Mouse (Mus musculus) midbrain, embryonic 14.5 days (tissue): Measurements from ENCODE around the gene Eps8. TPM values are rescaled to one million over a fixed set of nuclear protein-coding genes. Genes with fewer than 3 reads are reported as not detected.
A peak's percentile ranks its signal among the peaks of the same experiment; 100 is the strongest.

Source experiments
- ATAC-seq: fragments of 200-750 bp; cut with Nextera tagmentation; 2 replicates; pipeline ENCODE4 v1.8.0; 2017; ENCODE audit warnings: moderate number of reproducible peaks, moderate library complexity; ENCODE audit not compliant: low FRiP score, low TSS enrichment
- DNase-seq: peaks from one replicate; pipeline ENCODE4 v3.0.0-alpha.2; 2015
- H3K27ac ChIP-seq: fragments of 300-500 bp; sonication (generic); replicated peaks from 2 replicates; pipeline ENCODE4 v1.5.1; 2014; ENCODE audit warnings: mild to moderate bottlenecking, low read depth, low read length, moderate library complexity
- H3K27me3 ChIP-seq: fragments of 300-500 bp; sonication (generic); 2 replicates; pipeline ENCODE4 v1.6.1; 2014; ENCODE audit warnings: low read length, control low read depth, mixed read lengths; ENCODE audit not compliant: control insufficient read depth, insufficient read depth
- H3K36me3 ChIP-seq: fragments of 300-500 bp; sonication (generic); 2 replicates; pipeline ENCODE4 v1.6.1; 2014; ENCODE audit warnings: low read length, control low read depth; ENCODE audit not compliant: control insufficient read depth, insufficient read depth
- H3K4me1 ChIP-seq: fragments of 300-500 bp; sonication (generic); 2 replicates; pipeline ENCODE4 v1.6.1; 2014; ENCODE audit warnings: mild to moderate bottlenecking, antibody characterized with exemption, low read length, control low read depth; ENCODE audit not compliant: control insufficient read depth, insufficient read depth
- H3K4me2 ChIP-seq: fragments of 300-500 bp; sonication (generic); 2 replicates; pipeline ENCODE4 v1.6.1; 2014; ENCODE audit warnings: mild to moderate bottlenecking, low read length, moderate library complexity
- H3K4me3 ChIP-seq: fragments of 300-500 bp; sonication (generic); replicated peaks from 2 replicates; pipeline ENCODE4 v1.5.1; 2014; ENCODE audit warnings: low read depth, low read length
- H3K9ac ChIP-seq: fragments of 300-500 bp; sonication (generic); replicated peaks from 2 replicates; pipeline ENCODE4 v1.6.1; 2014; ENCODE audit warnings: mild to moderate bottlenecking, low read length, moderate library complexity
- H3K9me3 ChIP-seq: fragments of 300-500 bp; sonication (generic); 2 replicates; pipeline ENCODE4 v1.6.1; 2016; ENCODE audit warnings: low read length, control low read depth, mixed read lengths; ENCODE audit not compliant: control insufficient read depth
- WGBS: fragments of 180-500 bp; shearing (Covaris S2); extraction: QIAGEN DNeasy Blood & Tissue Kit; methylation state at CpG from one replicate; pipeline ENCODE4 v1.1.7; 2014; 5-methylcytosine and 5-hydroxymethylcytosine counted together
- polyA plus RNA-seq: library from polyadenylated mRNA; unstranded; fragments of >200 nt; fragmentation: Nextera tagmentation; extraction: Ambion mirVana; gene quantifications from 2 replicates; pipeline ENCODE4 v1.2.1, GENCODE M21; 2014

Gene Eps8
- polyA plus RNA-seq, 1 experiment from 2014 or later: 19.2 TPM

DNA sequence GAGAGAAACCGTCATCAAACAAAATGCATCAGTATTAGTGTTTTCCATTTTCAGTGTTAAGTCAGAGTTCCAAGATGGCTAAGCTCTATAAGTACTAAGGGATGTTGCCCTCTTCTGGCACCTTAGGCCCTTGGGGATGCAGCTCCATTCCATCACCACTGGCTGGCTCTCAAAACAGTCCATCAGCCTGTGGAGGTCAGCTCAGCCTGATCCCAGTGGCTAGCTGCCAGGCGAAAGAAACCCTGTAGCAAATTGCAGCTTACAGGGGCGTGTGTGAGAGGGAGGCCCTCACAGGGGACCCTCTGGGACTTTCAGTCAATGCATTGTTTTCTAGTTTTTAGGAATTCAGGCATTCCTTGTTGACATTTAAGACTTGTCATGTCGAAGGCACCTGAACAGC, 40.8 kb downstream of the Eps8 start:
- H3K4me2 ChIP-seq: no peak overlapping the region
- no peak overlapping the region for H3K4me3 ChIP-seq
- 44% methylated on average over 4 of the region's 4 CpGs for WGBS
- H3K9me3 ChIP-seq: no peaks in the 10 kb centered on the region
- H3K9ac ChIP-seq: no peak overlapping the region
- H3K36me3 ChIP-seq: no peaks in the 10 kb centered on the region
- H3K4me1 ChIP-seq: 0 out of 2 replicates have a peak, but pooled peaks cover 2% of the 10 kb centered on the region
- ATAC-seq: no peak
- H3K27ac ChIP-seq: no peak overlapping the region
- DNase-seq: peak; percentile 44
- no peaks in the 10 kb centered on the region for H3K27me3 ChIP-seq

DNA sequence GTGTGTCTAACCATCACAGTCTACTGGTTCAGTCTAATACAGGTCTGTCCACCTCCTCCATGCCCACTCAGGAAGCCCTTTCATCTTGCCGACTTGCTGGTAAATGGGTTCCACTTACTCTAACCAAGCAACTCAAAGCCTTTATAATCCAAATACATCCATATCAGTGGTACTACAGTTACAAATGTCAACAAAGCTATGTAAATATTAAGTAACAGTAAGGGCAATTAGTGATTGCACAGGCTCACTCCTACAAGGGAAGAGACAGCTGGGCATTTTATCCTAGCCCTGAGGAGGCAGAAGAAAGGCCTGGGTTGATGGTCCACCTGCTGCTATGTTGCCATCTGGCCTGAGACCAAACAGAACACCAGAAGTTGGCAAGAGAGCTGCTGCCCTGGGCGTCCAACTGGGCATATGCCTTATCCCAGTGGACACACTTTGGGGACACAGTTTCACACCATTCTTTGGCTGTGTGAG, 42.6 kb downstream of the Eps8 start:
- Histone ChIP-seq H3K9me3 (no peaks in the 10 kb centered on the region), H3K4me3 (no peak overlapping the region), H3K27me3 (no peaks in the 10 kb centered on the region), H3K36me3 (no peaks in the 10 kb centered on the region), H3K4me2 (no peak overlapping the region), H3K4me1 (0 out of 2 replicates have a peak, but pooled peaks cover 2% of the 10 kb centered on the region), H3K27ac (no peak overlapping the region), H3K9ac (no peak overlapping the region)
- DNase-seq (no peak), ATAC-seq (no peak)
- WGBS: 77% methylated on average over 2 of the region's 2 CpGs

DNA sequence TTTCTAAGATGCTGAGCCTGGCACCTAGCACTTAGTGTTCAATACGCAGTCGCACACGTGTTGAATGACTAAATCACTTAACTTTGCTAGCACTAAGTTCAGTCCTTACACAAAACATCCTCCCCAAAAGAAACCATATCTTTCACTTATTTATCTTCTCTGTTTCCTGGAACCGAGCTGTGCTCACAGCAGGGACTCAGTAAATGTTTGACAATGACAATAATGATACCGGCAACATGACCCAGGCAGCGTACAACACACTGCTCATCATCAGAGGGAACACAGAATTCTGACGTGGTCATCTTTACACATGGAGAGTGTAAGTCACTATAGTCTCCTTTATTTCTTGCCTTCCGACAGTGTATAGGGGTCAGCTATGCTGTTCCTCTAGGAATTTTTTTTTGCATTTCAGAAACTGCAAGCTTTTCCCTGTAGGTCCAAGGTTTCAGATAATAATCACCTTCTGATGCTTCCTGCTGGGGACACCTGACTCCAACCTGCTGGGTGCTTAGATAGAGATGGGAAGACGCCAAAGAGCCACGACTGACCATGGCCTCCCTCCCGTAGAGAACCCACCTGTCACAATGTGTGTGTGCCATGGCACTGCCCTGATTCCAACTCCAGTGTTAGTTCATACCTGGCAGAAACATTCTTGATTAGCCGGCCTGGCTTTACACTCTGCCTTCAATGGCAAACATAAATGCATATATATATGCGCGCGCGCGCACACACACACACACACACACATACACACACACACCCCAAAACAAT, 46.3 kb downstream of the Eps8 start:
- Histone ChIP-seq H3K27me3 (no peaks in the 10 kb centered on the region), H3K36me3 (no peaks in the 10 kb centered on the region), H3K4me2 (no peak overlapping the region), H3K9ac (no peak overlapping the region), H3K9me3 (no peaks in the 10 kb centered on the region), H3K27ac (no peak overlapping the region), H3K4me1 (no peaks in the 10 kb centered on the region), H3K4me3 (no peak overlapping the region)
- 94% methylated on average over 17 of the region's 17 CpGs for WGBS
- DNase-seq (no peak), ATAC-seq (no peak)

DNA sequence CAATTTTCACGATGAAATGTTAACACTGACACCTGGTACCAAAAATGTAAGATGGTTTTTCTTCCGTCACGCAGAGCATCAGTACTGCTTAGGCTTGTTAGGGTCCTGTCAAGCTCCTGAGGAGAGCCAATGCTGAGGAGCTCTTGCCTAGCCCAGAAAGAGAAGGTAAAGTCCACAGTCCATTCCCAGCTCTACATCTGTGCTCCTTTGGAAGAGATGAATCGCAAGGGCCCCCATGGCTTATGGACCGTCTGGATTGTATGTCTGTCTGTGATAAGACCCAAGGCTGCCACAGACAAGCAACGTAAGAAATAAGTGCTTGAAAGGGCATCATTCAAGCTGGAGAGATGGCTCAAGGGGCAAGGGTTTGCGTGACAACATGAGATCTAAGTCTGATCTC, 48.1 kb downstream of the Eps8 start:
- H3K27me3 ChIP-seq: no peaks in the 10 kb centered on the region
- DNase-seq (no peak), ATAC-seq (no peak)
- no peaks in the 10 kb centered on the region for H3K36me3 ChIP-seq
- no peak overlapping the region for H3K27ac ChIP-seq
- H3K9me3 ChIP-seq: no peaks in the 10 kb centered on the region
- no peak overlapping the region for H3K9ac ChIP-seq
- no peak overlapping the region for H3K4me3 ChIP-seq
- 93% methylated on average over 7 of the region's 7 CpGs for WGBS
- H3K4me2 ChIP-seq: no peak overlapping the region
- no peaks in the 10 kb centered on the region for H3K4me1 ChIP-seq

DNA sequence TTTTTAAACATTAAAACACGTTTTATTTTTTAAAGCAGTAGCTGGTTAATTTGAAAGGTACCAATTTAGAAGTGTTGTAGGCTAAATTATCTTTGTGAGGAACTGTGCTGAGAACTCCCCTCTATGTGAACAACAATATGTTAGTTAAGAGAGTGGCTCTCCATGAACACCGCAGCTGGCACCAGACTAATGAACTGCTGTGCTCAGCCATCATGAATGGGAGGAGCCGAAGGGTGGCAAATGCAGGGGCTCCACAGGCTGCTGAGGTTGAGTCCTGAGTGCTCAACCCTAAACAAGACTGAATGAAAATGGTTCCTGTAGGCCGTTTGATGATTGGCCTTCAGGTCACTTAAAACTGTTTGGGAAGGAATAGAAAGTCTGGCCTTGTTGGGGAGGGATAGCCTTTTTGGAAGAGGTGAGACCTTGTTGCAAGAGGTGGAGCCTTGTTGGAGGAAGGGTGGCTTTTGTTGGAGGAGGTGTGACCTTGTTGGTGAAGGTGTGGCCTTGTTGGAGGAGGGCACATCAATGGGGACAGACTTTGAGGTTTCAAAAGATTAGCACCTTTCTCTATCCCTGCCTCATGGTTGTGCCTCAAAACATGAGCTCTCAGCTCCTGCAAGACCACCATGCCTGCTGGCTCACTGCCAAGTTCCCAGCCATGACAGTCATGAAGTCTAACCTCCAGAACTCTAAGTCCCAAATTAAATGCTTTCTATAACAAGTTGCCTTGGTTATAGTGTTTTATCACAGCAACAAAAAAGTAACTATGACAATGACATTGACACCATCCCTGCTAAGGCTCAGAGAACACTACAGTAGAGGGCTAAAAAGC, 50.0 kb downstream of the Eps8 start:
- H3K4me3 ChIP-seq: no peak overlapping the region
- H3K9me3 ChIP-seq: no peaks in the 10 kb centered on the region
- H3K4me2 ChIP-seq: no peak overlapping the region
- 89% methylated on average over 4 of the region's 4 CpGs for WGBS
- no peak for ATAC-seq
- H3K9ac ChIP-seq: no peak overlapping the region
- no peaks in the 10 kb centered on the region for H3K27me3 ChIP-seq
- H3K27ac ChIP-seq: no peak overlapping the region
- no peaks in the 10 kb centered on the region for H3K36me3 ChIP-seq
- no peaks in the 10 kb centered on the region for H3K4me1 ChIP-seq
- peak; percentile 31 for DNase-seq

DNA sequence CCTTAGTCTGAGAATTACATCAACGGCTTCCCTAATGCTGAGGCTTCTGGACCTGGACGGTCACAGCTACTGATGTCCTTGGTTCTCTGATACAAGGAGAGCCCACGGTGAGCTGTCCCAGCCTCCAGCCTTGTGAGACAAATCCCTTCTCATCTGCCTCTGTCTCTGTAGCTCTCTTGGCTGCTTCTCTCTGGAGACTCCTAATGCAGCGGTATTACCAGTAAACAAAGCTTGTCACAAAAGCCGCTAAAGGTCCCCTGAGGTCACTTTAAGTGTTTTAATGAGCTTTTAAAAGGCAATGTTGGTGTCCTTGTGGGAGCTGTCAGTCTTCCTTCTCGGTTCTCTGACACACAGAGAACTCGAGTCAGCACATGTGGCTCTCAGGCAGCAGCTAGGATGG, 56.4 kb downstream of the Eps8 start:
- H3K36me3 ChIP-seq: no peaks in the 10 kb centered on the region
- WGBS: 8% methylated on average over 7 of the region's 7 CpGs
- H3K4me2 ChIP-seq: no peak overlapping the region
- no peak overlapping the region for H3K27ac ChIP-seq
- ATAC-seq: no peak
- no peaks in the 10 kb centered on the region for H3K9me3 ChIP-seq
- no peak overlapping the region for H3K4me3 ChIP-seq
- no peak for DNase-seq
- H3K9ac ChIP-seq: no peak overlapping the region
- H3K27me3 ChIP-seq: no peaks in the 10 kb centered on the region
- H3K4me1 ChIP-seq: no peaks in the 10 kb centered on the region

DNA sequence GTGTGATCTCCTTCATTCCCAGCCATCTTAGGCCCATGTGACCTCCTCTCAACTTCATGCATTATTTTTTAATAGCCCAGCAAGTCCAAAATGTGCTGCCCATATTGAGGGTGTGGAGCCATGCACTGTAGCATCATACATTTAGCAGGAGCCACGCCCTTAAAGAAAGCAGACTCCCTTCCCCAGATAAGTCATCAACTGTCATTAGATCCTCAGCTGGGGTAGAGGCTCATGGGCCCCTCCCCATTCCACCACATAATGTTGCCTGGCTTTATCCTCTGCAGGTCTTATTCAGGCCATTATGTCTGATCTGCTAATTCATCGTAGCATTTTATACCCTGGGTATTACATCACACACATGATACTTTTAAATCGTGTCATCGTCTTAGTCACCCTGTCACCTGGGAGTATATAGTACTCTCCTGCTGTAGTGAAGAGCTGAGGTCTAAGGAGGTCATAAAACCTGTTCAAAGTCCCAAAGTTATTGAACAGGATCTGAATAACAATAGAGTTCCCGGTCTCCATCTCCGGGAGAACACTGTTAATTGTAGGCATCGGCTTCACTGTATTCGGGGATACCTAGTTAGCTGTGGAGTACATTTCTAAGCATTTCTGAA, 57.1 kb downstream of the Eps8 start:
- H3K36me3 ChIP-seq: no peaks in the 10 kb centered on the region
- no peaks in the 10 kb centered on the region for H3K9me3 ChIP-seq
- DNase-seq (no peak), ATAC-seq (no peak)
- no peak overlapping the region for H3K9ac ChIP-seq
- no peaks in the 10 kb centered on the region for H3K4me1 ChIP-seq
- H3K27me3 ChIP-seq: no peaks in the 10 kb centered on the region
- H3K4me2 ChIP-seq: no peak overlapping the region
- H3K27ac ChIP-seq: no peak overlapping the region
- no peak overlapping the region for H3K4me3 ChIP-seq
- 91% methylated on average over 8 of the region's 8 CpGs for WGBS

DNA sequence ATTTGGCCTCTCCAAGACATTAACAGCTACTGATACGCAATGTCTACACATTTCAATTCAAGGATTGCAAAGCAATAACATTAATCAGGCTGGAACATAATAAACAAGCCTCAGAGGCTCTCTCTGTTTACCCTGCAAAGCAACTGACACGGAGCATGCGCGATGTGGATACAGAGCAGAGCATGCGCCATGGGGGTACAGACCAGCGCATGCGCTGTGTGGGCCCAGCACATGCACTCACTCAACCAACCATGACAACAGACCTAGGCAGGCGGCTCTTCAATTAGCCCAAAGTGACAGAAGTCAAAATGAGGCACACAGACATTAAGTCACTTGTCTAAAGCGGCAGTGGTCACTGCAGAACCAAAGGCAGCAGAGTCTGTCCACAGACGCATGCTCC, 62.1 kb downstream of the Eps8 start:
- Histone ChIP-seq H3K4me1 (no peaks in the 10 kb centered on the region), H3K36me3 (no peaks in the 10 kb centered on the region), H3K4me2 (no peak overlapping the region), H3K4me3 (no peak overlapping the region), H3K27me3 (no peaks in the 10 kb centered on the region), H3K9ac (no peak overlapping the region), H3K27ac (no peak overlapping the region), H3K9me3 (no peaks in the 10 kb centered on the region)
- ATAC-seq: no peak
- no peak for DNase-seq
- 89% methylated on average over 10 of the region's 10 CpGs for WGBS
